Mouse (Mus musculus): ENCODE data around the gene Gm49416. TPM values are rescaled to one million over a fixed set of nuclear protein-coding genes. Genes with fewer than 3 reads are reported as not detected.

The Gm49416 gene
- total and polyA plus RNA-seq, 2 experiments from 2014 or later = not detected

- no peak overlapping the region for H3K4me3 ChIP-seq (ENCODE audit: low read depth, low read length)
- H3K27me3 ChIP-seq (ENCODE audit: insufficient read depth, low read length) = no peaks in the 10 kb centered on the region
- no peak overlapping the region for H3K27ac ChIP-seq (ENCODE audit: low read depth, low read length)
- peak; percentile 84 for TF ChIP-seq CTCF (IDR thresholded peaks at IDR 0.05)
- H3K9me3 ChIP-seq (ENCODE audit: low read length) = no peaks in the 10 kb centered on the region
- ATAC-seq (ENCODE audit: low FRiP score) (no peak), DNase-seq (ENCODE audit: low spot score) (peak; percentile 86)
- H3K4me1 ChIP-seq (ENCODE audit: insufficient read depth, low read length) = peaks cover 9% of the 10 kb centered on the region
- H3K36me3 ChIP-seq (ENCODE audit: insufficient read depth, low read length) = peaks cover 38% of the 10 kb centered on the region
- 54% methylated on average over 5 of the region's 5 CpGs for WGBS
- H3K4me2 ChIP-seq (ENCODE audit: low read depth, low read length, poor library complexity, severe bottlenecking) = no peak overlapping the region
- H3K9ac ChIP-seq (replicated peaks; ENCODE audit: low read length, poor library complexity, severe bottlenecking) = no peak overlapping the region
These were observed 44.2 kb upstream of the Gm49416 start for GRCm38 (mm10) chr19:8844371-8845129.

GRCm38 (mm10) chr19:8848356-8848755, 40.4 kb upstream of the Gm49416 start:
- Histone ChIP-seq H3K4me1 (ENCODE audit: insufficient read depth, low read length) (no peaks in the 10 kb centered on the region), H3K27me3 (ENCODE audit: insufficient read depth, low read length) (no peaks in the 10 kb centered on the region), H3K36me3 (ENCODE audit: insufficient read depth, low read length) (peaks cover 32% of the 10 kb centered on the region), H3K9me3 (ENCODE audit: low read length) (no peaks in the 10 kb centered on the region), H3K27ac (ENCODE audit: low read depth, low read length) (no peak overlapping the region), H3K9ac (replicated peaks; ENCODE audit: low read length, poor library complexity, severe bottlenecking) (no peak overlapping the region), H3K4me2 (ENCODE audit: low read depth, low read length, poor library complexity, severe bottlenecking) (no peak overlapping the region), H3K4me3 (ENCODE audit: low read depth, low read length) (no peak overlapping the region)
- ATAC-seq (ENCODE audit: low FRiP score) = no peak
- DNase-seq (ENCODE audit: low spot score) = no peak
- 79% methylated on average over 5 of the region's 5 CpGs for WGBS
- no peak for TF ChIP-seq CTCF (IDR thresholded peaks at IDR 0.05)

GRCm38 (mm10) chr19:8850402-8850901, 38.3 kb upstream of the Gm49416 start, which contains the start of gene Lrrn4cl:
Lrrn4cl (plus strand) TSS chr19:8850768.
- WGBS = 34% methylated on average over 7 of the region's 7 CpGs
- H3K9ac ChIP-seq (replicated peaks; ENCODE audit: low read length, poor library complexity, severe bottlenecking) = no peak within 1 kb of the TSS
- H3K27ac ChIP-seq (ENCODE audit: low read depth, low read length) = no peak within 1 kb of the TSS
- no peaks in the 10 kb centered on the region for H3K27me3 ChIP-seq (ENCODE audit: insufficient read depth, low read length)
- H3K36me3 ChIP-seq (ENCODE audit: insufficient read depth, low read length) = peaks cover 31% of the 10 kb centered on the region
- no peaks in the 10 kb centered on the region for H3K9me3 ChIP-seq (ENCODE audit: low read length)
- ATAC-seq (ENCODE audit: low FRiP score) (peak; percentile 53; the same call in 1 of the 2 replicates), DNase-seq (ENCODE audit: low spot score) (peak; percentile 64)
- peak; percentile 8; the same call in 1 of the 2 replicates for TF ChIP-seq CTCF (IDR thresholded peaks at IDR 0.05)
- no peak within 1 kb of the TSS for H3K4me2 ChIP-seq (ENCODE audit: low read depth, low read length, poor library complexity, severe bottlenecking)
- H3K4me1 ChIP-seq (ENCODE audit: insufficient read depth, low read length) = no peaks in the 10 kb centered on the region
- H3K4me3 ChIP-seq (ENCODE audit: low read depth, low read length) = no peak within 1 kb of the TSS

- Histone ChIP-seq H3K9me3 (ENCODE audit: low read length) (no peaks in the 10 kb centered on the region), H3K4me3 (ENCODE audit: low read depth, low read length) (no peak overlapping the region), H3K9ac (replicated peaks; ENCODE audit: low read length, poor library complexity, severe bottlenecking) (no peak overlapping the region), H3K36me3 (ENCODE audit: insufficient read depth, low read length) (peaks cover 20% of the 10 kb centered on the region), H3K4me2 (ENCODE audit: low read depth, low read length, poor library complexity, severe bottlenecking) (no peak overlapping the region), H3K4me1 (ENCODE audit: insufficient read depth, low read length) (no peaks in the 10 kb centered on the region), H3K27ac (ENCODE audit: low read depth, low read length) (no peak overlapping the region), H3K27me3 (ENCODE audit: insufficient read depth, low read length) (no peaks in the 10 kb centered on the region)
- 50% methylated on average over 7 of the region's 7 CpGs for WGBS
- no peak for DNase-seq (ENCODE audit: low spot score)
- ATAC-seq (ENCODE audit: low FRiP score) = no peak
- no peak for TF ChIP-seq CTCF (IDR thresholded peaks at IDR 0.05)
These were observed 37.1 kb upstream of the Gm49416 start for GRCm38 (mm10) chr19:8851639-8852038.

- no peak for TF ChIP-seq CTCF (IDR thresholded peaks at IDR 0.05)
- DNase-seq (ENCODE audit: low spot score) (no peak), ATAC-seq (ENCODE audit: low FRiP score) (no peak)
- Histone ChIP-seq H3K27ac (ENCODE audit: low read depth, low read length) (no peak overlapping the region), H3K27me3 (ENCODE audit: insufficient read depth, low read length) (no peaks in the 10 kb centered on the region), H3K4me1 (ENCODE audit: insufficient read depth, low read length) (no peaks in the 10 kb centered on the region), H3K9ac (replicated peaks; ENCODE audit: low read length, poor library complexity, severe bottlenecking) (no peak overlapping the region), H3K4me3 (ENCODE audit: low read depth, low read length) (no peak overlapping the region), H3K36me3 (ENCODE audit: insufficient read depth, low read length) (peaks cover 12% of the 10 kb centered on the region), H3K9me3 (ENCODE audit: low read length) (no peaks in the 10 kb centered on the region), H3K4me2 (ENCODE audit: low read depth, low read length, poor library complexity, severe bottlenecking) (no peak overlapping the region)
- WGBS = 68% methylated on average over 10 of the region's 10 CpGs
These were observed 36.3 kb upstream of the Gm49416 start for GRCm38 (mm10) chr19:8852236-8852928.

GRCm38 (mm10) chr19:8853117-8853516, 35.6 kb upstream of the Gm49416 start:
- no peak for ATAC-seq (ENCODE audit: low FRiP score)

More at GRCm38 (mm10) chr19:8853117-8853516, 35.6 kb upstream of the Gm49416 start:
- WGBS = 84% methylated on average over 3 of the region's 3 CpGs
- Histone ChIP-seq H3K9ac (replicated peaks; ENCODE audit: low read length, poor library complexity, severe bottlenecking) (no peak overlapping the region), H3K36me3 (ENCODE audit: insufficient read depth, low read length) (peaks cover 7% of the 10 kb centered on the region), H3K4me2 (ENCODE audit: low read depth, low read length, poor library complexity, severe bottlenecking) (no peak overlapping the region), H3K4me3 (ENCODE audit: low read depth, low read length) (no peak overlapping the region), H3K27me3 (ENCODE audit: insufficient read depth, low read length) (no peaks in the 10 kb centered on the region), H3K4me1 (ENCODE audit: insufficient read depth, low read length) (no peaks in the 10 kb centered on the region), H3K9me3 (ENCODE audit: low read length) (no peaks in the 10 kb centered on the region), H3K27ac (ENCODE audit: low read depth, low read length) (no peak overlapping the region)
- no peak for DNase-seq (ENCODE audit: low spot score)
- no peak for TF ChIP-seq CTCF (IDR thresholded peaks at IDR 0.05)
